Mouse (Mus musculus): ENCODE results near the gene Wbp1l.

DNA sequence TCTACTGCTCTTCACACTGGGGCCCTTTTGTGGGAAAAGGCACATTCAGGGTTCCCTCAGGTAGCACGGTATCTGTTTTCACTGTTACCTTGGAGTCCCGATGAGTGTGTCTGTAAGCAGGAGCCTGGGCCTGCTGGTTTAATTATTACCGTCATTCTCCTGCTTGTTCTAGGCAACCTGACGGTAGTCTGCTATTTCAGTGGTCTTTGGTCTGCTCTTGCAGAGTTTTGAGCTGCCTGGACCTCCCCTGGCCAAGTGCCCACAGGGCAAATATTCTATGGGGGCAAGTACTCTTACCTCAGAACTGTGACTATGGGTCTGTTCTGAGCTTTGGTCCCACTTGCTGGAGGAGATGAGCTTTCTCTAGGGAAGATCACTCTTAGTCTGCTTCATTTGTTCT is 23.7 kb upstream of the Wbp1l start:
- TF ChIP-seq CTCF (IDR thresholded peaks at IDR 0.05; ENCODE audit: control insufficient read depth, insufficient read depth, insufficient replicate concordance, low read depth, low read length) (no peak), POLR2A (IDR thresholded peaks at IDR 0.05; ENCODE audit: control insufficient read depth, low read depth, low read length) (no peak)
